Mouse (Mus musculus) mammary gland, adult 2 months (tissue): ENCODE results near the gene Serpinb3a. TPM values are rescaled to one million over a fixed set of nuclear protein-coding genes. Genes with fewer than 3 reads are reported as not detected.

Source experiments
- polyA plus RNA-seq: library from polyadenylated mRNA; depleted of rRNA; stranded (reverse); fragments of >200 nt; gene quantifications from 2 replicates; pipeline ENCODE4 v1.2.3, GENCODE M21; 2012; ENCODE audit warnings: low replicate concordance; rRNA removed

Serpinb3a gene
- polyA plus RNA-seq = not detected in 2 replicates

DNA sequence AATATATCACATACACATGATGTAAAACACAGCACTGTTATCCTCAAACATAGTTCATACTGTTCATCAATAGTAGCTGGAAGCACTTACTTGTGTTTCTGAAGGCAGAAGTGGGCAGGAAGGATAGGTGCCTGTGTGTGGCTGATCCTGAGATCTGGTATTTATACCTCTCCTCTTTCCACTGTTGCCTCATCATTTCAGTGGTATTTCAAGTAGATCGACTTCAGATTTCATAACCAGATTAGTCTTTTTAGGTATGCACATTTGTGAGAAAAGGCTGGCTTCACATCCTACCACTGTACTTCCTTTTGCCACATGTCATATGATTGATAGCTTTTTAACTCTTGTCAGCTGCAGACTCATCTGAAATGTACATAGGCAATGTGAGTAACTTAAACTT, at the start of gene Serpinb3a:
Serpinb3a (minus strand) TSS at position 101 of the 400 bp plus-strand sequence.

DNA sequence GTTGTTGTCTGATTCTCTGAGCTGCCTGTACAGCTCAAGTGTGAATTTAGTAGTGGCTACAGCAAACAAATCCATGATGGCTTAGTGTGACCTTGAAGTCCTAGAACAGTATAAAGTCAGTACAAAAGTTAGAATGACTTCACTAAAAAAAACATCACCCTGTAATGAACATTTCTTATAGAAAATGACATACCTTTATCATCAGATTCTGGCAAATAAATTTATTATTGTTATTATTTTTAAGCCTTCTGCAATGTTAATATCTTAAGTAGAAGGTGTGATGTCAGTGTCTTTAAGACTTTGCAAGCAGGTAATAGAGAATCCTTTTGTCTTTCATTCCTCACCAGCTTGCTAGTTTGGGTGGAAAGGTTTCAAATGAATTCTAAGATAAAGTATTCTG, 31.3 kb upstream of the Serpinb3a start, which contains the start of gene Serpinb3d:
Serpinb3d (minus strand) TSS at position 101 of the 400 bp plus-strand sequence.

Other genes with a start within 250 kb of the Serpinb3a start
- 1.9 and 5.8 TPM in 2 replicates for gene Serpinb5, start 191.1 kb downstream of the Serpinb3a start, polyA plus RNA-seq
- 0.13 TPM in 1 of 2 replicates, not detected in the other for gene Serpinb12, start 117.9 kb downstream of the Serpinb3a start, polyA plus RNA-seq
- gene Serpinb13, start 71.3 kb downstream of the Serpinb3a start, polyA plus RNA-seq = not detected in 2 replicates
- not detected in 2 replicates for gene Serpinb3d, start 31.2 kb upstream of the Serpinb3a start, polyA plus RNA-seq
- gene Serpinb3b, start 226.1 kb upstream of the Serpinb3a start, polyA plus RNA-seq = 0.09 TPM in 1 of 2 replicates, not detected in the other
- not detected in 2 replicates for gene Serpinb3c, start 226.1 kb upstream of the Serpinb3a start, polyA plus RNA-seq